8 mouse cellular contexts compared by ENCODE assay signal in the genomic region with DNA sequence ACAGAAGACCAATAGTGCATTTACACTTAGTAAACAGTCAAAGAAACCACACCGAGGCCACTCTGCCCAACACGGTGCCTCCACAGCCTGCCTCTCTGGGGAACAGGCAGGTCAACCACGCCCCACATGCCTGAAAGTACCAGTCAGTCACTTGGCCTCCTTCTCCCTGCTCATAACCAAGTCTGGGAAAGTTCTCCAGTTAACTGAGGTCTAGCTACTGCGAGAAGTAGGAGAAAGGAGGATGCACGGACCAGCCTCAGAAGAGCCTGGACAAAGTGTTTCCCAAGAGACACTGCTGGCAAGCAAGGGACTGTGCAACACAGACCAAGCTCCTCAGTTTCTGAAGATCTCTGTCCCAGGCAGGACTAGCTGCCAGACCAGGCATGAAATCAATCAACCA. TPM values are rescaled to one million over a fixed set of nuclear protein-coding genes. Genes with fewer than 3 reads are reported as not detected.
A peak's percentile ranks its signal among the peaks of the same experiment; 100 is the strongest.
DNase-seq lines count a peak whose midpoint lies in the region; ATAC-seq and TF ChIP-seq lines count a peak whose summit lies in the region.

No protein-coding gene starts in this region.

- TF ChIP-seq CTCF in MEL (IDR thresholded peaks at IDR 0.05 in 2 of 3, conservative IDR thresholded peaks at IDR 0.05 in 1 of 3; ENCODE audit: control insufficient read depth in 1 of 3, insufficient read depth in 1 of 3, low read depth in 2 of 3, low read length in 3 of 3, poor library complexity in 1 of 3, severe bottlenecking in 1 of 3): no peak
- TF ChIP-seq CTCF in liver, embryonic 14.5 days (IDR thresholded peaks at IDR 0.05; ENCODE audit: low read depth): no peak
- peak; percentile 16; the same call in 1 of the 2 replicates for TF ChIP-seq CTCF in small intestine, adult 2 months (IDR thresholded peaks at IDR 0.05; ENCODE audit: extremely low read depth, insufficient read length, insufficient replicate concordance, low read depth, low read length)

- no peak overlapping the region for H3K27ac ChIP-seq in MEL (ENCODE audit: control insufficient read depth, low read depth, low read length)
- H3K27ac ChIP-seq in forebrain, embryonic 16.5 days (ENCODE audit: low read length): no peak overlapping the region
- no peak overlapping the region for H3K27ac ChIP-seq in liver, embryonic 14.5 days
- H3K27ac ChIP-seq in small intestine, adult 2 months (ENCODE audit: insufficient read depth, low read depth, low read length): 0 out of 2 replicates have a peak overlapping the region, but pooled peaks have one; percentile 27

- 69% methylated on average over 5 of the region's 5 CpGs for WGBS in forebrain, embryonic 16.5 days
- 37% methylated on average over 5 of the region's 5 CpGs for WGBS in liver, embryonic 14.5 days (ENCODE audit: insufficient replicate concordance)
- WGBS in small intestine, adult 2 months: 10% methylated on average over 5 of the region's 5 CpGs

- no peak for ATAC-seq in forebrain, embryonic 16.5 days
- ATAC-seq in liver, embryonic 14.5 days (ENCODE audit: insufficient read depth): no peak

- H3K79me2 ChIP-seq in MEL (ENCODE audit: control insufficient read depth, insufficient read depth, low read length, poor library complexity): peaks cover 67% of the 10 kb centered on the region

- no peak for TF ChIP-seq EP300 in MEL (IDR thresholded peaks at IDR 0.05; ENCODE audit: low read depth in 1 of 2, low read length in 2 of 2)
- TF ChIP-seq EP300 in liver, embryonic 14.5 days (IDR thresholded peaks at IDR 0.05; ENCODE audit: low read depth): no peak

- peak overlapping the region; percentile 23 to 86; a peak in 3 of 4 replicates for H3K4me3 ChIP-seq in MEL (ENCODE audit: control insufficient read depth in 1 of 2, insufficient read depth in 1 of 2, low read depth in 2 of 2, low read length in 2 of 2)
- H3K4me3 ChIP-seq in forebrain, embryonic 16.5 days (replicated peaks; ENCODE audit: low read length): no peak overlapping the region
- peak overlapping the region; percentile 84 to 93; a peak in 3 of 4 replicates for H3K4me3 ChIP-seq in liver, embryonic 14.5 days (ENCODE audit: insufficient read depth in 1 of 2, low read depth in 2 of 2, low read length in 2 of 2)
- peak overlapping the region; percentile 13; the same call in 1 of the 2 replicates for H3K4me3 ChIP-seq in small intestine, adult 2 months (ENCODE audit: low read depth, low read length)

- H3K9me3 ChIP-seq in MEL (replicated peaks; ENCODE audit: insufficient read depth, low read length): no peaks in the 10 kb centered on the region
- no peaks in the 10 kb centered on the region for H3K9me3 ChIP-seq in forebrain, embryonic 16.5 days (ENCODE audit: control insufficient read depth, low read length)
- H3K9me3 ChIP-seq in liver, embryonic 14.5 days (ENCODE audit: control insufficient read depth, low read length): no peaks in the 10 kb centered on the region

- H3K36me3 ChIP-seq in MEL (ENCODE audit: control insufficient read depth in 1 of 2, insufficient read depth in 2 of 2, low read length in 2 of 2): peaks cover under 1 to 37% of the 10 kb centered on the region in 2 experiments; a peak in 3 of 4 replicates
- H3K36me3 ChIP-seq in forebrain, embryonic 16.5 days (ENCODE audit: control insufficient read depth, insufficient read depth): no peaks in the 10 kb centered on the region
- no peaks in the 10 kb centered on the region for H3K36me3 ChIP-seq in liver, embryonic 14.5 days (replicated peaks; ENCODE audit: control insufficient read depth, insufficient read depth, low read depth)
- no peaks in the 10 kb centered on the region; the same call in 1 of the 2 replicates for H3K36me3 ChIP-seq in small intestine, adult 2 months (ENCODE audit: control insufficient read depth, insufficient read depth, low read length)

- H3K4me1 ChIP-seq in MEL (ENCODE audit: control insufficient read depth in 1 of 2, insufficient read depth in 2 of 2, low read length in 2 of 2): peaks cover 12 to 47% of the 10 kb centered on the region in 2 experiments
- H3K4me1 ChIP-seq in forebrain, embryonic 16.5 days (replicated peaks; ENCODE audit: control insufficient read depth, insufficient read depth, low read length): peaks cover 38% of the 10 kb centered on the region
- peaks cover 29 to 46% of the 10 kb centered on the region in 2 experiments for H3K4me1 ChIP-seq in liver, embryonic 14.5 days (replicated peaks; ENCODE audit: control insufficient read depth in 2 of 2, insufficient read depth in 2 of 2, low read length in 1 of 2)
- peaks cover 25% of the 10 kb centered on the region for H3K4me1 ChIP-seq in small intestine, adult 2 months (ENCODE audit: control insufficient read depth, insufficient read depth, insufficient read length, low read length)

- no peak overlapping the region for H3K9ac ChIP-seq in MEL (ENCODE audit: control insufficient read depth, low read depth, low read length, poor library complexity, severe bottlenecking)
- 0 out of 2 replicates have a peak overlapping the region, but pooled peaks have one; percentile 7 for H3K9ac ChIP-seq in forebrain, embryonic 16.5 days (replicated peaks; ENCODE audit: low read depth, low read length)
- H3K9ac ChIP-seq in liver, embryonic 14.5 days (replicated peaks): no peak overlapping the region

- no peak for TF ChIP-seq RAD21 in MEL (IDR thresholded peaks at IDR 0.05; ENCODE audit: low read depth, low read length)

- peak overlapping the region; percentile 98 for H3K4me2 ChIP-seq in forebrain, embryonic 16.5 days (ENCODE audit: low read length)
- H3K4me2 ChIP-seq in liver, embryonic 14.5 days (ENCODE audit: low read depth): peak overlapping the region; percentile 95

- peak; percentile 69 for DNase-seq in 3134 (ENCODE audit: extremely low read depth, insufficient read length, low spot score)
- DNase-seq in MEL (ENCODE audit: low read depth, low spot score): no peak
- peak; percentile 23 for DNase-seq in induced T-regulatory cell, adult 2 months (ENCODE audit: low read depth)
- no peak for DNase-seq in liver, embryonic 14.5 days (ENCODE audit: low read depth in 3 of 3, low spot score in 3 of 3)
- DNase-seq in cerebellum, adult 11 months: no peak
- DNase-seq in embryo, embryonic 10 days (ENCODE audit: low spot score): no peak

- no peak for TF ChIP-seq POLR2A in MEL (IDR thresholded peaks at IDR 0.05; ENCODE audit: control insufficient read depth in 1 of 2, insufficient read depth in 1 of 2, low read depth in 1 of 2, low read length in 2 of 2, poor library complexity in 1 of 2)
- 0 out of 2 replicates have a peak, but pooled peaks have one; percentile 20 for TF ChIP-seq POLR2A in small intestine, adult 2 months (IDR thresholded peaks at IDR 0.05; ENCODE audit: low read depth, low read length)

- H3K27me3 ChIP-seq in MEL (ENCODE audit: control insufficient read depth in 1 of 2, insufficient read depth in 2 of 2, low read length in 2 of 2): no peaks in the 10 kb centered on the region
- no peaks in the 10 kb centered on the region for H3K27me3 ChIP-seq in forebrain, embryonic 16.5 days (replicated peaks; ENCODE audit: control insufficient read depth, insufficient read depth, low read length)
- H3K27me3 ChIP-seq in liver, embryonic 14.5 days (ENCODE audit: control insufficient read depth, insufficient read depth, low read length): no peaks in the 10 kb centered on the region
- H3K27me3 ChIP-seq in small intestine, adult 2 months (ENCODE audit: control insufficient read depth, insufficient read depth, low read length): no peaks in the 10 kb centered on the region

TF ChIP-seq in MEL, 35 proteins besides CTCF, POLR2A, EP300 and RAD21:
- TF ChIP-seq KAT2A (conservative IDR thresholded peaks at IDR 0.05; ENCODE audit: low read depth, low read length) (no peak), ZNF384 (IDR thresholded peaks at IDR 0.05; ENCODE audit: low read depth, low read length) (no peak), ZMIZ1 (IDR thresholded peaks at IDR 0.05; ENCODE audit: low read depth, low read length) (no peak), SMC3 (IDR thresholded peaks at IDR 0.05; ENCODE audit: low read depth, low read length) (no peak), CHD2 (IDR thresholded peaks at IDR 0.05; ENCODE audit: low read length) (no peak), MYB (IDR thresholded peaks at IDR 0.05; ENCODE audit: low read depth, low read length) (no peak)

RNA-seq across cellular contexts. Expression of gene Mark2, which starts 2.6 kb away (rescaled TPM):
- total RNA-seq in MEL (2012; rRNA removed): 34.6 and 36.1 TPM in 2 replicates
- polyA plus RNA-seq in MEL (2012; ENCODE audit: insufficient read depth in 1 of 2, insufficient read length in 2 of 2, low read depth in 1 of 2, low replicate concordance in 2 of 2, missing spikeins in 1 of 2): 10 to 100 TPM in 1 of 2 experiments, not detected in 1; 72.4 TPM
- polyA plus RNA-seq in forebrain, embryonic 16.5 days (2015; fragmentation: Nextera tagmentation; extraction: Ambion mirVana): 41.2 and 43.8 TPM in 2 replicates
- polyA plus RNA-seq in liver, embryonic 14.5 days (2012; rRNA removed): 14.2 and 17.4 TPM in 2 replicates
- 14.3 and 18.9 TPM in 2 replicates for polyA plus RNA-seq in liver, embryonic 14.5 days (2014; fragmentation: Nextera tagmentation; extraction: Ambion mirVana)
- polyA plus RNA-seq in small intestine, adult 2 months (2012; rRNA removed): 91.2 and 279 TPM in 2 replicates

RNA-seq across cellular contexts. Expression of gene Spindoc, which starts 43.8 kb away (rescaled TPM):
- 12.8 and 13.0 TPM in 2 replicates for total RNA-seq in MEL (2012; rRNA removed)
- 10 to 100 TPM in 1 of 2 experiments, not detected in 1; 54.1 TPM for polyA plus RNA-seq in MEL (2012; ENCODE audit: insufficient read depth in 1 of 2, insufficient read length in 2 of 2, low read depth in 1 of 2, low replicate concordance in 2 of 2, missing spikeins in 1 of 2)
- 35.8 and 39.4 TPM in 2 replicates for polyA plus RNA-seq in forebrain, embryonic 16.5 days (2015; fragmentation: Nextera tagmentation; extraction: Ambion mirVana)
- polyA plus RNA-seq in liver, embryonic 14.5 days (2012; rRNA removed): 2.5 and 2.9 TPM in 2 replicates
- polyA plus RNA-seq in liver, embryonic 14.5 days (2014; fragmentation: Nextera tagmentation; extraction: Ambion mirVana): 2.2 and 2.6 TPM in 2 replicates
- 5.5 and 15.1 TPM in 2 replicates for polyA plus RNA-seq in small intestine, adult 2 months (2012; rRNA removed)

Comparison
In these comparisons a context has a peak if more than half of its experiments do, and no peak if none do; other contexts are left out.
1. DNase-seq: peak in 3134 (single experiment) and induced T-regulatory cell, adult 2 months (single experiment); none in MEL (single experiment), liver, embryonic 14.5 days (0 of 3), cerebellum, adult 11 months (single experiment) and embryo, embryonic 10 days (single experiment).